Comparison of ENCODE assay signal across 7 mouse cellular contexts in genomic region chr6:85380201-85380900, GRCm38 (mm10). TPM values are rescaled to one million over a fixed set of nuclear protein-coding genes. Genes with fewer than 3 reads are reported as not detected.
DNase-seq lines count a peak whose midpoint lies in the region; ATAC-seq lines count a peak whose summit lies in the region.

No protein-coding gene starts in this region.

- peak; percentile 86 for DNase-seq in adrenal gland, adult 2 months
- peak; percentile 88 for DNase-seq in embryo, embryonic 11 days
- peak; percentile 77 for DNase-seq in gastrocnemius, postnatal 25 days
- DNase-seq in left cerebral cortex, postnatal 25 days (ENCODE audit: low spot score in 2 of 2) = peak; percentile 77 to 90
- DNase-seq in mesoderm, embryonic 11.5 days (ENCODE audit: low read depth, low spot score) = peak; percentile 93
- DNase-seq in right cerebral cortex, postnatal 4 days = peak; percentile 64

- intact Hi-C loops in left cerebral cortex, postnatal 25 days (cut with DNase I) = loop anchor here (2.0 kb wide), 1 partner anchor 34 kb away; no protein-coding TSS in a partner anchor

- peak; percentile 75 for ATAC-seq in inflammation-experienced regulatory T-cells, adult 6 months

RNA-seq across cellular contexts. Expression of gene Rab11fip5, which starts 5.9 kb away (rescaled TPM):
- total RNA-seq in adrenal gland, adult 2 months (2021) = 10 to 100 TPM; 22.7 to 47.7 TPM
- 33.7 and 35.4 TPM in 2 replicates for polyA plus RNA-seq in adrenal gland, adult 2 months (2012; rRNA removed)
- 10 to 100 TPM; 22.7 to 26.5 TPM for total RNA-seq in gastrocnemius, postnatal 25 days (2021)
- under 1 TPM; 0.50 to 0.67 (median 0.66) TPM for polyA plus RNA-seq in inflammation-experienced regulatory T-cells, adult 6 months (2017; shearing (Covaris generic))
- 10 to 100 TPM; 65.7 to 66.8 TPM for total RNA-seq in left cerebral cortex, postnatal 25 days (2021)

RNA-seq across cellular contexts. Expression of gene Noto, which starts 43.3 kb away (rescaled TPM):
- total RNA-seq in adrenal gland, adult 2 months (2021) = not detected
- not detected in 2 replicates for polyA plus RNA-seq in adrenal gland, adult 2 months (2012; rRNA removed)
- total RNA-seq in gastrocnemius, postnatal 25 days (2021) = not detected
- under 1 TPM in 1 of 3 experiments, not detected in 2; 0.38 TPM for polyA plus RNA-seq in inflammation-experienced regulatory T-cells, adult 6 months (2017; shearing (Covaris generic))
- total RNA-seq in left cerebral cortex, postnatal 25 days (2021) = not detected

RNA-seq across cellular contexts. Expression of gene Sfxn5, which starts 47.1 kb away (rescaled TPM):
- total RNA-seq in adrenal gland, adult 2 months (2021) = 10 to 100 TPM; 26.1 to 36.3 TPM
- 9.0 and 29.0 TPM in 2 replicates for polyA plus RNA-seq in adrenal gland, adult 2 months (2012; rRNA removed)
- 1 to 10 TPM; 5.0 to 7.3 TPM for total RNA-seq in gastrocnemius, postnatal 25 days (2021)
- polyA plus RNA-seq in inflammation-experienced regulatory T-cells, adult 6 months (2017; shearing (Covaris generic)) = 1 to 10 TPM; 1.4 to 3.3 (median 2.1) TPM
- total RNA-seq in left cerebral cortex, postnatal 25 days (2021) = 100 to 1,000 TPM; 165 TPM

RNA-seq across cellular contexts. Expression of gene Smyd5, which starts 51.4 kb away (rescaled TPM):
- 10 to 100 TPM; 33.1 to 36.3 TPM for total RNA-seq in adrenal gland, adult 2 months (2021)
- 19.9 and 23.0 TPM in 2 replicates for polyA plus RNA-seq in adrenal gland, adult 2 months (2012; rRNA removed)
- total RNA-seq in gastrocnemius, postnatal 25 days (2021) = 1 to 10 TPM; 5.8 to 6.1 TPM
- polyA plus RNA-seq in inflammation-experienced regulatory T-cells, adult 6 months (2017; shearing (Covaris generic)) = 10 to 100 TPM; 18.7 to 31.4 (median 28.0) TPM
- 10 to 100 TPM; 38.6 to 39.4 TPM for total RNA-seq in left cerebral cortex, postnatal 25 days (2021)

Comparison
In these comparisons a context has a peak if more than half of its experiments do, and no peak if none do; other contexts are left out.
1. Peak in every context shown above with its lines: DNase-seq and ATAC-seq.
2. RNA of gene Sfxn5, which starts 47.1 kb away (total RNA-seq): 165 TPM in left cerebral cortex, postnatal 25 days; 26.1 to 36.3 TPM in adrenal gland, adult 2 months and 5.0 to 7.3 TPM in gastrocnemius, postnatal 25 days; every median in the first group is over 4 times any median in the second.